Mouse (Mus musculus) embryo, embryonic 10.5 days (tissue): ENCODE measurements around the gene Fthl17f.
"Not testable (repeated sequence)": the region's sequence is repeated elsewhere in the genome, so short reads cannot be mapped to it uniquely, and the experiment has no call there.

Source experiments
- DNase-seq: peaks from one replicate; pipeline ENCODE4 v3.0.0-alpha.2; 2015; ENCODE audit warnings: low spot score

Gene Fthl17f

DNA sequence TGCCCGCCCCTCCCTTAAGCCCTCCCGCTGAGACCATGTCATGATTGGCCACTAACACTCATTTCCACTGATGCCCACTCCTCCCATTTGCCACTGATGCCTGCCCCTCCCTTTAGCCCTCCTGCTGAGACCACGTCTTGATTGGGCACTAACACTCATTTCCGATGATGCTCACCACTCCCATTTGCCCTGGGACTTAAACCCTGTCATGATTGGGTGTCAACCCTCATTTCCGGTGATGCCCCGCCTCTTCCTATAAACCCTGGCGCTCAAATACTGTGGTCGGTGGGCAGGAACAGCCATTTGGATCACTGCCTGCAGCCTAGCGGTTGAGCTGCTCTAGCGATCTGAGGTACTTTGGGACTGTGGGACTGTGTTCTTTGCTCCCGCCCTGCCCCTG is at the start of gene Fthl17f:
Gene Fthl17f, plus strand, starts transcription at position 301 of the 400 bp plus-strand sequence.
- not testable (repeated sequence) for DNase-seq

DNA sequence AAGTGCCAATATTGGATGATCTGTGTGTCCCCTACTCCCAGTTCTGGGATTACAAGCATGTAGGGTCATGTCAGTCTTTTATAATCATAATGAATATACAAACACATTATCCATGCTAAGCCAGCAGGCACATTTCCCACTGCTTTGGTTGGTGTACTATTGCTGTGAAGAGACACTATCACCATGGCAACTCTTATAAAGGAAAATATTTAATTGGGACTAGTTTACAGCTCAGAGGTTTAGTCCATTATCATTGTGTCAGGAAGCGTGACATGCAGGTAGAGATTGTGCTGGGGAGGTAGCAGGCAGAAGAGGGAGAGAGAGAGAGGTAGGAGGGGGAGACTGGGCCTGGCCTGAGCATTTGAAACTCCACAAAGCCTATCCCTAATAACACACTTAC is 46.7 kb upstream of the Fthl17f start:
- no peak for DNase-seq

DNA sequence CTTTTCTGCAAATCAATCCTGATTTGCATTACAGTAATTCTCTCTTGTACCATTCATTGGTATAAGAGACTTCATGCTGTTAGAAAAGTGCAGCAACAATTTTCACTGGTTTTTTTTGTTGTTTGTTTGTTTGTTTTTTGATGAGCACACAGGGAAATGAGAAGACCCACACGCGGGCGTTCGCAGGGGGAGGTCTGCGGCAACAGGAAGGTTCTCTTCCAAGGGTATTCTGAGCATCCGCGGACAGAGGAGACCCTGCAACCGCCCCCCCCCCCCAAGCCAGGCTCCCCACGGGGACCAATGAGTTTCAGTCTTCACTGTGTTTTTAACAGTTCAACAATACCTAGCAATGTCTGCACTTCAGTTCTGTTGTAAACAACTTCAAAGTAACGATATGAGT is 43.3 kb upstream of the Fthl17f start:
- no peak for DNase-seq

DNA sequence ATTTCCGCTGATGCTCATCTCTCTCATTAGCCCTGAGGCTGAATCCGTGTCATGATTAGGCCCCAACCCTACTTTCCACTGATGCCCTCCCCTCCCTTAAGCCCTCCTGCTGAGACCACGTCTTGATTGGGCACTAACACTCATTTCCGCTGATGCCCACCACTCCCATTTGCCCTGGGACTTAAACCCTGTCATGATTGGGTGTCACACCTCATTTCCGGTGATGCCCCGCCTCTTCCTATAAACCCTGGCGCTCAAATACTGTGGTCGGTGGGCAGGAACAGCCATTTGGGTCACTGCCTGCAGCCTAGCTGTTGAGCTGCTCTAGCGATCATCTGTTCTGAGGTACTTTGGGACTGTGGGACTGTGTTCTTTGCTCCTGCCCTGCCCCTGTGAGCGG is 29.6 kb upstream of the Fthl17f start, which contains the start of gene Fthl17e:
Gene Fthl17e, plus strand, starts transcription at position 301 of the 400 bp plus-strand sequence.
- not testable (repeated sequence) for DNase-seq

DNA sequence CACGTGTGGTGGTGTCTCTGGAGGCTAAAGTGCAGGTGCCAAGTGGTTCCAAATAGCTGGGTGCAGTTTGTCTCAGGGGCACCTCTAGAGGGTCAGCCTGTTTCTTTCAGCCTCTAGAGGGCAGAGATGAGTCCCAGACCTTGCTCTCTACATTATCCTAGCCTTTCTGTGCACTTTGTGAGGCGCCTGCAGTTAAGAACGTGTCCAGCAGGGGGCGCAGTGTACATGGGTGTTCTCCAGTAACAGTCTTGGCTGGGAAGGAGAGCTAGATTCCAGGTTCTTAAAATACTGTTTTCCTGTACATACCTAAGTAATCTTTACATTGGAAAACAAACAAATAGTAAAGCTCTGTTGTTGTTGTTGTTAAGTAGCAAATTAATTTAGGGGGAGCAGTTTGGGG is 21.2 kb upstream of the Fthl17f start:
- DNase-seq = not testable (repeated sequence)

DNA sequence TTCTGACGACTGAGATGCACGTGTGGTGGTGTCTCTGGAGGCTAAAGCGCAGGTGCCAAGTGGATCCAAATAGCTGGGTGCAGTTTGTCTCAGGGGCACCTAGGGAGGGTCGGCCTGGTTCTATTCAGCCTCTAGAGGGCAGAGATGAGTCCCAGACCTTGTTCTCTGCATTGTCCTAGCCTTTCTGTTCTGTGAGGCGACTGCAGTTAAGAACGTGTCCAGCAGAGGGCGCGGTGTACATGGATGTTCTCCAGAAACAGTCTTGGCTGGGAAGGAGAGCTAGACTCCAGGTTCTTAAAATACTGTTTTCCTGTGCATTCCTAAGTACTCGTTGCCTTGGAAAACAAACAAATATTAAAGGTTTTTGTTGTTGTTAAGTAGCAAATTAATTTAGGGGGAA is 1.9 kb upstream of the Fthl17f start:
- DNase-seq = peak; percentile 0

DNA sequence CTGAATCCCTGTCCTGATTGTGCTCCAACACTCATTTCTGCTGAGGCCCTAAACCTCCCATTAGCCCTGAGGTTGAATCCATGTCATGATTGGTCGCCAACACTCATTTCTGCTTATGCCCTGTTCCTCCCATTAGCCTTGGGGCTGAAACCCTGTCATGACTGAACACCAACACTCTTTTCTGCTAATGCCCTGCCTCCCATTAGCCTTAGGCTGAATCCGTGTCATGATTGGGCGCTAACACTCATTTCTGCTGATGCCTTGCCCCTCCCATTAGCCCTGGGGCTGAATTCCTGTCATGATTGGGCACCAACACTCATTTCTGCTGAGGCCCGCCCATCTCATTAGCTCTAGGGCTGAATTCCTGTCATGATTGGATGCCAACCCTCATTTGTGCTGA is 714 bp upstream of the Fthl17f start:
- DNase-seq = no peak

DNA sequence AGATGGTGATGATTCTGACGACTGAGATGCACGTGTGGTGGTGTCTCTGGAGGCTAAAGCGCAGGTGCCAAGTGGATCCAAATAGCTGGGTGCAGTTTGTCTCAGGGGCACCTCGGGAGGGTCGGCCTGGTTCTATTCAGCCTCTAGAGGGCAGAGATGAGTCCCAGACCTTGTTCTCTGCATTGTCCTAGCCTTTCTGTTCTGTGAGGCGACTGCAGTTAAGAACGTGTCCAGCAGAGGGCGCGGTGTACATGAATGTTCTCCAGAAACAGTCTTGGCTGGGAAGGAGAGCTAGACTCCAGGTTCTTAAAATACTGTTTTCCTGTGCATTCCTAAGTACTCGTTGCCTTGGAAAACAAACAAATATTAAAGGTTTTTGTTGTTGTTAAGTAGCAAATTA is 14.9 kb downstream of the Fthl17f start:
- peak; percentile 6 for DNase-seq

DNA sequence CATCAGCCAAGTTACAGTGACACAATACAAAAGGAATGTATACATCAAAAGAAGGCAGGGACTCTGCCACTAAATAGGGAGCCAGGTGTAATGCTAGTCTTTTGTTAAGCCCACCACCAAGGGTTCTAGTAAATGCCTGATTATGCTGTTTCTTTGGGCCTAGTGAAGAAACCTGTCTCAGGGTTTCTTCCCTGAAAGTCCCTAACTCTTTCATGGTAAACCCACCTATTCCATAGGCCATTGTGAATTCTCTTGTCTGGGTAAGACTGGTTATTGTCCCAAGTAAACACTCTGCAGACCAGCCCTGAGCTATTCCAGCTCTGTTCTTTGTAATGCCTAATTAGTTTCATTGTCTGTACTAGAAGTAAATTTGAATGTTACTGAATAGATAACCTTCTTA is 32.3 kb downstream of the Fthl17f start:
- not testable (repeated sequence) for DNase-seq

DNA sequence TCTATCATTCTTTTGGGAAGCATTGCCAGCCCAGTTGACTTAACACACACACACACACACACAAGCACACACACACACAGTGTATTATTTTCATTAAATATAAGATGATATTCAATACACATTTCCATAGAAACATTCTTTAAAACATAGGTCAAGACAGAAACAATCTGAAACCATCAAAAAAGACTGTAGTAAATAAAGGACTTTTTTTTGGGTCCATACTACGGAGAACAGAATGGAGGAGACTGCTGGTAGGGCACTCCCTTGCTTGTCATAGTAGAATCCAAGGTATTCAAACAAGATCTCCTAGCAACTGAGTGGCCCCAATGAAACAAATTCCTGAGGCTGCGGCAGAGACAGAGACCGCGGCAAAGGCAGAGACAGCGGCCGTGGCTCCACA is 41.4 kb downstream of the Fthl17f start, which contains the start of gene 4930402K13Rik:
Gene 4930402K13Rik, plus strand, starts transcription at position 301 of the 400 bp plus-strand sequence.
- DNase-seq = no peak

DNA sequence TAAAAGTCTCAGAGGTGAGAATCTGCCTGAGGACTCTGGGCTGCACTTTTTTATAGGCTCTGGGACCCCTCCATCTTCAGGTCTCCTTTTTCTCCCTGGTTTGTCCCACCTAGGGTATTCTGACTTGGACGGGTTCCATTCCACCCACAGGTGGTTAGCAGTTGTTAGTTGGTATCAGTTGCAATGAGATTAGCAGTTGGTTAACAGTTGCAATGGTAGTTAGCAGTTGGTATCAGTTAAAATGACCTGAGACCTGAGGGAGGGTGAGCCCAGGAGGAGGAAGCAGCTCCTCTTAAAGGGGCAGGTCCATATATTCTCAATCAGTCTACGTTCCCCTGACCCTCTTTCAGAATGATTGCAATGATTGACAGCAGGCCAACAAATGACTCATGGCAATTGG is 47.6 kb downstream of the Fthl17f start:
- DNase-seq = no peak
